Mouse (Mus musculus) cerebral cortex, adult 2 months (tissue): ENCODE measurements around the gene Ank.

Experiments
- WGBS: fragments of 180-500 bp; shearing (Covaris S2); methylation state at CpG from one replicate; pipeline ENCODE4 v1.1.7; 2018; 5-methylcytosine and 5-hydroxymethylcytosine counted together

The Ank gene

GRCm38 (mm10) chr15:27598786-27599385, 132.4 kb downstream of the Ank start:
- 59% methylated on average over 13 of the region's 13 CpGs for WGBS

GRCm38 (mm10) chr15:27600524-27600923, 134.0 kb downstream of the Ank start:
- 88% methylated on average over 5 of the region's 5 CpGs for WGBS

- 86% methylated on average over 3 of the region's 3 CpGs for WGBS
Observed at GRCm38 (mm10) chr15:27604558-27604957, 138.1 kb downstream of the Ank start.

- WGBS: 76% methylated on average over 3 of the region's 3 CpGs
Observed at GRCm38 (mm10) chr15:27605252-27605651, 138.8 kb downstream of the Ank start.

GRCm38 (mm10) chr15:27609554-27609953, 143.1 kb downstream of the Ank start:
- 73% methylated on average over 4 of the region's 4 CpGs for WGBS

- WGBS: 30% methylated on average over 6 of the region's 6 CpGs
Observed at GRCm38 (mm10) chr15:27612533-27613221, 146.2 kb downstream of the Ank start.

GRCm38 (mm10) chr15:27613255-27613654, 146.8 kb downstream of the Ank start:
- 86% methylated on average over 4 of the region's 4 CpGs for WGBS

GRCm38 (mm10) chr15:27616159-27616558, 149.7 kb downstream of the Ank start:
- WGBS: 41% methylated on average over 4 of the region's 4 CpGs

- 86% methylated on average over 3 of the region's 3 CpGs for WGBS
Observed at GRCm38 (mm10) chr15:27617227-27617626, 150.8 kb downstream of the Ank start.

- 75% methylated on average over 6 of the region's 6 CpGs for WGBS
Observed at GRCm38 (mm10) chr15:27618778-27619533, 152.5 kb downstream of the Ank start.

- WGBS: 87% methylated on average over 3 of the region's 3 CpGs
Observed at GRCm38 (mm10) chr15:27619683-27620082, 153.2 kb downstream of the Ank start.

- WGBS: 77% methylated on average over 6 of the region's 6 CpGs
Observed at GRCm38 (mm10) chr15:27620475-27621185, 154.2 kb downstream of the Ank start.

- 85% methylated on average over 6 of the region's 6 CpGs for WGBS
Observed at GRCm38 (mm10) chr15:27623286-27623685, 156.8 kb downstream of the Ank start.

GRCm38 (mm10) chr15:27625014-27625889, 158.8 kb downstream of the Ank start:
- WGBS: 63% methylated on average over 13 of the region's 13 CpGs

GRCm38 (mm10) chr15:27625890-27626255, 159.4 kb downstream of the Ank start:
- WGBS: 75% methylated on average over 10 of the region's 10 CpGs

- 95% methylated on average over 1 of the region's 1 CpGs for WGBS
Observed at GRCm38 (mm10) chr15:27626314-27626713, 159.8 kb downstream of the Ank start.

GRCm38 (mm10) chr15:27627794-27628193, 161.3 kb downstream of the Ank start:
- whole genome bisulfite sequencing: 82% methylated on average over 9 of the region's 9 CpGs

- 77% methylated on average over 4 of the region's 4 CpGs for WGBS
Observed at GRCm38 (mm10) chr15:27629046-27629445, 162.6 kb downstream of the Ank start.

- WGBS: 1% methylated on average over 53 of the region's 53 CpGs
Observed at GRCm38 (mm10) chr15:27629800-27630600, 163.5 kb downstream of the Ank start.
